Mouse (Mus musculus) neural tube, embryonic 14.5 days (tissue): ENCODE data around the gene Ccl6. TPM values are rescaled to one million over a fixed set of nuclear protein-coding genes. Genes with fewer than 3 reads are reported as not detected.

Experiments
- ATAC-seq: fragments of 200-750 bp; cut with Nextera tagmentation; 2 replicates; pipeline ENCODE4 v1.8.0; 2017; ENCODE audit warnings: low read depth, mild to moderate bottlenecking, moderate TSS enrichment, moderate library complexity
- H3K27ac ChIP-seq: fragments of 300-500 bp; sonication (generic); 2 replicates; pipeline ENCODE4 v1.5.1; 2014; ENCODE audit warnings: low read depth, mild to moderate bottlenecking, control low read depth, low read length, moderate library complexity, mixed read lengths
- H3K27me3 ChIP-seq: fragments of 300-500 bp; sonication (generic); 2 replicates; pipeline ENCODE4 v1.6.1; 2014; ENCODE audit warnings: low read length; ENCODE audit not compliant: control insufficient read depth, insufficient read depth
- H3K36me3 ChIP-seq: fragments of 300-500 bp; sonication (generic); 2 replicates; pipeline ENCODE4 v1.6.1; 2014; ENCODE audit warnings: low read length, mixed read lengths; ENCODE audit not compliant: control insufficient read depth, insufficient read depth
- H3K4me1 ChIP-seq: fragments of 300-500 bp; sonication (generic); 2 replicates; pipeline ENCODE4 v1.6.1; 2014; ENCODE audit warnings: low read length; ENCODE audit not compliant: control insufficient read depth, insufficient read depth
- H3K4me2 ChIP-seq: fragments of 300-500 bp; sonication (generic); 2 replicates; pipeline ENCODE4 v1.6.1; 2014; ENCODE audit warnings: mild to moderate bottlenecking, low read depth, low read length, control low read depth
- H3K4me3 ChIP-seq: fragments of 300-500 bp; sonication (generic); 2 replicates; pipeline ENCODE4 v1.5.1; 2014; ENCODE audit warnings: low read depth, low read length, control low read depth, mixed read lengths
- H3K9ac ChIP-seq: fragments of 300-500 bp; sonication (generic); replicated peaks from 2 replicates; pipeline ENCODE4 v1.6.1; 2014; ENCODE audit warnings: low read depth, mild to moderate bottlenecking, control low read depth, low read length, mixed read lengths
- H3K9me3 ChIP-seq: fragments of 300-500 bp; sonication (generic); 2 replicates; pipeline ENCODE4 v1.6.1; 2016; ENCODE audit warnings: low read length; ENCODE audit not compliant: control insufficient read depth
- WGBS: fragments of 180-500 bp; shearing (Covaris S2); extraction: QIAGEN DNeasy Blood & Tissue Kit; methylation state at CpG from one replicate; pipeline ENCODE4 v1.1.7; 2014; 5-methylcytosine and 5-hydroxymethylcytosine counted together
- polyA plus RNA-seq: library from polyadenylated mRNA; unstranded; fragments of >200 nt; fragmentation: Nextera tagmentation; extraction: Ambion mirVana; gene quantifications from 2 replicates; pipeline ENCODE4 v1.2.1, GENCODE M21; 2014

Ccl6 gene
- polyA plus RNA-seq, 1 experiment from 2014 or later = 1.5 TPM

GRCm38 (mm10) chr11:83583450-83583754 lies 9.5 kb downstream of the Ccl6 start:
- no peak for ATAC-seq
- Histone ChIP-seq H3K27me3 (no peaks in the 10 kb centered on the region), H3K4me2 (no peak overlapping the region), H3K4me1 (no peaks in the 10 kb centered on the region), H3K4me3 (no peak overlapping the region), H3K9me3 (no peaks in the 10 kb centered on the region), H3K27ac (no peak overlapping the region), H3K36me3 (no peaks in the 10 kb centered on the region), H3K9ac (no peak overlapping the region)

GRCm38 (mm10) chr11:83582626-83583449 lies 10.0 kb downstream of the Ccl6 start:
- 77% methylated on average over 4 of the region's 4 CpGs for WGBS
- Histone ChIP-seq H3K4me1 (no peaks in the 10 kb centered on the region), H3K27me3 (no peaks in the 10 kb centered on the region), H3K4me3 (no peak overlapping the region), H3K9me3 (no peaks in the 10 kb centered on the region), H3K4me2 (no peak overlapping the region), H3K36me3 (no peaks in the 10 kb centered on the region), H3K9ac (no peak overlapping the region), H3K27ac (no peak overlapping the region)
- ATAC-seq = no peak

- H3K4me2 ChIP-seq = no peak overlapping the region
- no peak overlapping the region for H3K27ac ChIP-seq
- no peaks in the 10 kb centered on the region for H3K36me3 ChIP-seq
- no peaks in the 10 kb centered on the region for H3K4me1 ChIP-seq
- no peak overlapping the region for H3K4me3 ChIP-seq
- no peak overlapping the region for H3K9ac ChIP-seq
- H3K27me3 ChIP-seq = no peaks in the 10 kb centered on the region
- 79% methylated on average over 4 of the region's 4 CpGs for whole genome bisulfite sequencing
- H3K9me3 ChIP-seq = no peaks in the 10 kb centered on the region
- ATAC-seq = no peak
Observed at GRCm38 (mm10) chr11:83581626-83582610, 11.0 kb downstream of the Ccl6 start.

DNA sequence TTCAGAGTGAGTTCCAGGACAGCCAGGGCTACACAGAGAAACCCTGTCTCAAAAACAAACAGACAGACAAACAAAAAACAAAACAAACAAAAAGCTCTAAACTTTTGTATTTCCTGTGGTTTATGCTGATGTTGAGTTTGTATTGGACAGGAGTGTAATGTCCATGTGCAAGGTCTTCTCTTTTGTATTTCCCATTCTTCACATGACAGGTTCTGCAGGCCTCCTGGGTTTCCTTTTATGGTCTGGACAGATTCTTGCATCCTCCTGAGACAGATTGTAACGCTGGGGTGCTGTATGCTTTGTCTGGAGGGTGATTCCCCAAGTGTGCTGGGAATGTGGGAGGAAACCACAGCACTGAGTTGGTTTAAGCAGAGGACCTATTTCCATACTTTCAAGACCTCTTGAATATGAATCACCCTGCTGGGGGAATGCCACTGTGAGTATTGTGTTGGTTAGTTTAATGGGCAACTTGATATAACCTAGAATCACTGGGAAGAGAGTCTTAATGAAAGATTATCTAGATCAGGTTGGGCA lies 12.1 kb downstream of the Ccl6 start:
- no peak for ATAC-seq
- Histone ChIP-seq H3K4me1 (no peaks in the 10 kb centered on the region), H3K36me3 (no peaks in the 10 kb centered on the region), H3K27me3 (no peaks in the 10 kb centered on the region), H3K9ac (no peak overlapping the region), H3K27ac (no peak overlapping the region), H3K4me2 (no peak overlapping the region), H3K9me3 (no peaks in the 10 kb centered on the region), H3K4me3 (no peak overlapping the region)
- WGBS = 64% methylated on average over 1 of the region's 1 CpGs

- no peaks in the 10 kb centered on the region for H3K4me1 ChIP-seq
- 86% methylated on average over 3 of the region's 3 CpGs for WGBS
- no peak overlapping the region for H3K9ac ChIP-seq
- H3K4me3 ChIP-seq = no peak overlapping the region
- no peaks in the 10 kb centered on the region for H3K9me3 ChIP-seq
- H3K27me3 ChIP-seq = no peaks in the 10 kb centered on the region
- H3K36me3 ChIP-seq = no peaks in the 10 kb centered on the region
- H3K4me2 ChIP-seq = no peak overlapping the region
- no peak overlapping the region for H3K27ac ChIP-seq
- ATAC-seq = no peak
Observed at GRCm38 (mm10) chr11:83578999-83579398, 13.9 kb downstream of the Ccl6 start.

DNA sequence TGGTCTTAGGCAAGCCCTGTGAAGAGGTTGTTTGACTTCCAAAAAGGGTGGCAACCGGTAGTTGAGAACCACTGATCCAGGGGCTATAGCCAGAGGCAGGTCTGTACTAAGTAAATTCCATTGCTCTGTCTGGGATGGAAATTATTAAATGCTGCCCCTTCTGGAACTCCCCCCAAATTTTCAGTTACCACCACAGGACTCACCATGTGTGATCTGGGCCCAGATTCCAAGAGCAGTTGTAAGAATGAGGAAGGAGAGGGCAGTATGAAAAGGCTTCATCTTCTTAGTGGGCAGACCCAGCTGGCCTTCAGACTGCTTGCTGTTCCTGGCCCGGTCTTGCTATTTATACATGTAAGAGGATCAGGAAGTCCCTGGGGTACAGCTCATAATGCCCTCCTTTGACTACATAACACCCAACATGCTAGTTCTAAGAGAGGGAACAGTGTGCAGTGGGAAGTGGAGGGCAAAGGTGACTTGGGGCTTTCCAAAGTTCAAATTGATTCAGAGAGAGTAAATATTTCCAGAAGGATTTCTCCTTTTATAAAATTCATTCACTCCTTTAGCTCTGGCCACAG lies 14.6 kb downstream of the Ccl6 start, which contains the start of gene Ccl9:
Gene Ccl9 (minus strand): TSS at position 451 of the 575 bp plus-strand sequence.
- no peak for ATAC-seq
- H3K4me2 ChIP-seq = no peak within 1 kb of the TSS
- H3K36me3 ChIP-seq = no peaks in the 10 kb centered on the region
- no peak within 1 kb of the TSS for H3K4me3 ChIP-seq
- H3K27me3 ChIP-seq = no peaks in the 10 kb centered on the region
- 70% methylated on average over 2 of the region's 2 CpGs for WGBS
- no peaks in the 10 kb centered on the region for H3K9me3 ChIP-seq
- H3K27ac ChIP-seq = no peak within 1 kb of the TSS
- H3K9ac ChIP-seq = no peak within 1 kb of the TSS
- H3K4me1 ChIP-seq = no peaks in the 10 kb centered on the region

DNA sequence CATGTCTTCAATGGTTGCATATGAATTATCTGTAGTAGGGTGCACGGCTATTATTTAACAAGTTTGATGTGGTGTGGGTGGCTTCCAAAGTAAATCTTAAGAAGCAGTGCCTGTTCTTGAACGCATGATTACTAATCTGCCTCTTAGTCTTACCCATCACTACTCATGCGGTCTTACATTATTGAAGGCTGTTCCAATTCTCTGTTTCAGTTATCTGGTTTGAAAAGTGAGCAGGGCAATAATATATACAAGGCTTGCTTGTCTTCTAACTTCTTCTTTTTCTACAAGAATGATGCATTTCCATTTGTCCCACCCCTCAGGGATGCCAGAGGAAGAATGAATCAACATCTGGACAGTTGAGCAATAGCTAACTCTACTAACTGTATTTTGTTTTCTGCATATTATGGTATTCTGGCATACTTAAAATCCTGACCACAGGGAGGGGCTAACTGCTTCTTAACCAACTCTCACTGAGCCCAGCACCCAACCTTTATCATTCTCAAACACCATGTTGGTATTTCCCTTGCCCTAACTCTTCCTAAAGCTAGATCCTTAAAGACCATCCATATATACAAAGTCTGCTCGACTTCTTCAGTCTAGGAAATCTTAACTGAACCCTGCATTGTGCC lies 15.8 kb downstream of the Ccl6 start:
- Histone ChIP-seq H3K27me3 (no peaks in the 10 kb centered on the region), H3K27ac (no peak overlapping the region), H3K4me2 (no peak overlapping the region), H3K4me3 (no peak overlapping the region), H3K4me1 (no peaks in the 10 kb centered on the region), H3K36me3 (no peaks in the 10 kb centered on the region), H3K9ac (no peak overlapping the region), H3K9me3 (no peaks in the 10 kb centered on the region)
- 85% methylated on average over 4 of the region's 4 CpGs for WGBS
- no peak for ATAC-seq

DNA sequence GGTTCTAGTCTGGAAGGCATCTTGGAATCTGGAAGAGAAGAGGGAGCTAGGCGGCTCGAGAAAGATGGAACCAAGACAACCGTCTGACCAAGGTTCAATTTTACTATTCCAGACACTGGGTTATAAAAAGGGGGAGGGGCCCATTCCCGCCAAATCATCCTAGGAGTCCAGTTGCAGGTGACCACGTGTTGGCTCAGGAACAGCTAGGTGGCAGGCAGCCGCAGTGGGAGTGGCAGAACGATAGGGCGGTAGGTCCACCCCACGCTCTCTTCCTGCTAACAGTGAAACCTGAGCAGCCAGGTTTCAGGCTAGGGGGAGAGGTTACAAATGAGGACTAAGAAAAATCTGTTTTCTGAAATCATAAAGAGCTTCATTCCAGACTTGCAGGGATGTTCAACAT lies 20.1 kb downstream of the Ccl6 start:
- Histone ChIP-seq H3K27ac (no peak overlapping the region), H3K9me3 (no peaks in the 10 kb centered on the region), H3K4me1 (no peaks in the 10 kb centered on the region), H3K36me3 (no peaks in the 10 kb centered on the region), H3K4me3 (no peak overlapping the region), H3K4me2 (no peak overlapping the region), H3K27me3 (no peaks in the 10 kb centered on the region), H3K9ac (no peak overlapping the region)
- WGBS = 67% methylated on average over 9 of the region's 9 CpGs
- no peak for ATAC-seq
